Mouse (Mus musculus) embryo, embryonic 11.5 days (tissue): ENCODE measurements at regions not wholly inside any gene's neighbourhood (a gene's known extent, or its start where the extent isn't known, plus 50 kb on each side); places are given as distances from the start of the nearest gene placed in this dataset.
A peak's percentile ranks its signal among the peaks of the same experiment; 100 is the strongest.

ENCODE experiments used
- DNase-seq: peaks from one replicate; pipeline ENCODE4 v3.0.0-alpha.2; 2012; ENCODE audit warnings: low read depth, low spot score

DNA sequence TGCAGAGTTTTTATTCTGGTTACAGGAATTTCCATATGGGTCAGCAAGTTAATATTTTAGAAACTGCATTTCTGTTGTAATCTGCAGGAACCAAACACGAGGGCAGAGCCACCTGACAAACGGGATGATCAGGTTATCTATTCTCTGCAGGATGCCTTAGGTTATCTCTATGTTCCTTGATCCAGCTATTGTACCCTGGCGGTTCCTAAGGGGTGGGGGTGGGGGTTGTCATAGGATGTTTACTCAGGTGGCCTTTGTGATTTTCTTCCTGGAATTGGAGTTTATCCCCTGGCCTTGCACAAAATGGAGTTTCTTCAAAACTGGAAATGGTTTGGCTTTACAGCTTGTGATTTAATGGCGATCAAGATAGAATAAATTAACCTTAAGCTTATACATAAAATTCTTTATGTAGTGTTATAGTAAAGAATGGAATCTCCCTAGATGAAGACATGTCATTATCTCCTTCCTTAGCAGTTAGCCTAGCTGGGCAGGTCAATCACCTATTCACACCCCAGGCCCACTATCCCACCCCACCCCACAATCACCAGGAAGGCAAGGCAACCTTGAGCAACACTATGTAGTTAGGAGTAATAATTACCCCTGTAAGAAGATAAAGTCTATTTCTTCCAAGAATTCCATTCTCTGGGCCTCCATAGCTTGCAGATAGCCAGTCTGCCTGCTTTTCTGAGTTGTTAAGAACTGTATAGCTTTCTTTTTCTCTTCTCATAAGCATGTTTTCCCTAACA, 192.3 kb upstream of the B430218F22Rik start:
- DNase-seq, result no peak

DNA sequence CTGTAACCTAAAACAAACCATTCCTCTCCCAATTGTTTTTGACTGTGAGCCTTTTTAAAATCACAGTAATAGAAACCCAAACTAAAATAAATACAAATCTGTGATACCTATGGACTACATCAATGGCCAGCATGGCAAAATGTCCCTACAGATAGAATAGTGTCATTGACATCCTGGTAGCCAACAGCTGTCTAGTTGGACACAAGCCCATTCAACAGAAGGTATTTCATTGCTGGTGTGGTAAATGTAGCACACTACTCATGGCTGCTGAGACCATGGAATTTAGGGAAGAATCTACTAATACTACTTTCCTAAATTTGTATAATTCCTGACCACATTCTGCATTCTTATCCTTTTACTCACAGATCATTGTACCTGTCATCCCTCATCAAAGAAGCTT, 178.3 kb upstream of the B430218F22Rik start:
- no peak for DNase-seq

DNA sequence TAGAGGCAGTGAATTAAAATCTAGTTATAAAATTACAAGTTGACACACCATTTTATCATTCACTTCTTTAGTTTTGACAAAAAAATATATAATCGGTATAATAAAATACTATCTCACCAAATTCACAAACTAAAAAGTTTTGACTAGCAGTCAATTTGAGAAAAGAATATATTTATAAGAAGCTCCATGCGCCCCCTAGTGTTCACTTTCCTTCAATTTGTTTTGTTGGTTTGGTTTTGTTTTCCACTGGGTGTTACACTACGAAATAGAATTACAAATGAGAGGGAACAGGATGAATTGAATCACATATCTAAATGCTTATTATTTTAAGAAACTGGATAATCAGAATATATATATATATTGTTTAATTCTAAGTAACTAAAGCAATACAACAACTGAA, 159.1 kb upstream of the B430218F22Rik start:
- peak; percentile 13 for DNase-seq

DNA sequence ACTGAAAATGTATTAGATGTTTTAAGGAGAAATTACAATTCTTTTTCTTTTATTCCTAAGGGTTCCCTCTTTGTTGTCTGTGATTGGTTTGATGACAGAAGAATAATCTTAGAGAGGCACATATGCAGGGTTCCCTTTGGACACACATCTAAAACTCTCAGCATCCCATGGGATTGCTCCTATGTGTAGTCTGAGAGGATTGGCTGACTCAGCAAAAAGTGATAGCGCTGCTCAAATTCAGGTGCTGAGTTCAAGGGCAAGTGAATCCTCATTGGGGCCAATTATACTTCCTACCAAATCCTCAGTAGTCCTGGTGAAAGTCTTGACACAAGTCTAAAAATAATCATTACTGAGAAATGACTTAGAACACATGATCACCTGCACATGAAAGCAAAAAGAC, 148.5 kb upstream of the B430218F22Rik start:
- no peak for DNase-seq

DNA sequence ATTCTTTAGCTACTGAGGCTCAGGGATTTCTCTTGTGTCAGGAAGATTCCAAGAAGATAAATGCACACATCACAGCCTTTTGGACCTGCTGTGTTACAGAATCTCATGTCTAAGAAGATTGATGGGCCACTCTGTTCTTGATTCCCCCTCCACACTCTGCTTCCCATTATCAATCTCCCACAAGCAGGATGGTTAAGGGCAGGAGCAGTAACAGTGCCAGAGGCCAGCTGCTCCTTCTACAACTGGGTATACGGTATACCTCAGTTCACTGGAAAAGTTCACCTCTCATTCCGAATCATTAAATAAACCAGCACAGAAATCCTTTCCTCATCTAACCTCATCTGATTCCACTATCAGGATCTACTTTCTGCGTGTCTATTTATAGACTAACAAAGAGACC, 141.8 kb upstream of the B430218F22Rik start:
- DNase-seq, result no peak

DNA sequence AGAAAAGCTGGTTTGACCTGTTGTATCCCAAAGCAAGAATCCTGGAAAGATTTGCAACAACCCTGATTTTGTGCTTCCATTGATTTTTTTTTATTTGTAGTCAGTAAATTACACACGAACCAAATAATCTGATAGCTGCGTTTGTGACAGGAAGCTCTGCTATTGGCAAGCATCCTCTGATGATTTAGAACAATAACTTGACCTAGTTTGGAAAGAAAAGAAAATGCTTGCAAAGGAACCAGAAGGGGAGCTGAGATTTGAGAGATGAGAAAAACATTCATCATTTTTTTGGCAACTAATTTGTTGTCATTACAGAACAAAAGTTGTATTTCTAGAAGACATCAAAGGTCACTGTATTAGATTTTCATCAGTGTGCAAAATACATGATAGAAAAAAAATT, 140.9 kb upstream of the B430218F22Rik start:
- DNase-seq, result no peak

DNA sequence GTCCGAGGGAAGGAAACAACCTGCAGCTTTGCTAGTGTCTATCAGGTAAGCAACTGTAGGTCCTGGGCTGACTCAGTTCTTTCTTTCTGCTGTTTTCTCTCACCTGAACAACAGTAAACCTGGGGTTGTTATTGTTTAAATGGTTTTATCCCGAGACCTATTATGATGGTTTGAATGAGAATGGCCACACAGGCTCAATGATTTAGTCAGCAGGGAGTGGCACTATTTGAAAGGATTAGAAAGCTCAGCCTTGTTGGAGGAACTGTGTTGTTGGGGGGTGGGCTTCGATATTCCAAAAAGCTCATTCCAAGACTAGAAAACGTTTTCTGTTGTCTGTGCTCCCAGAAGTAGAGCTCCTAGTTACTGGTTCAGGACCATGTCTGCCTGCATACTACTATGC, 126.8 kb upstream of the B430218F22Rik start:
- no peak for DNase-seq

DNA sequence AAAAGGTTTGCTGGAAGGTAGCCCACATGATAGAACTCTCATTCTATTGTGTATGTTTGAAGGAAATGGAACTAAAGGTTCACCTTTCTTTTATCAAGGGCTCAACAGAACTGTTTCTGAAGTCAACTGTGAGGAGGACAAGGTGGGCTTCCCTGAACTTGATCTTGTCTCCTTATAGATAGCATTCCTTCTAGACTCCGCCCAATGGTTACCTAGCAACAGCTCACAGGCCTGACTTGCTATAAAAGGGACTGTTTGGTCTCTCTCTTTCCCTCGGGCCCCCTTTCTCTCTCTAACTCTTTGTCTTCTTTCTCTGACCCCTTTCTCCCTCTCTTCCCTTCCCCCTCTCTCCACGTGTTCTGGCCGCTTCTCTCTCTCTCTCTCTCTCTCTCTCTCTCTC, 123.5 kb upstream of the B430218F22Rik start:
- no peak for DNase-seq

DNA sequence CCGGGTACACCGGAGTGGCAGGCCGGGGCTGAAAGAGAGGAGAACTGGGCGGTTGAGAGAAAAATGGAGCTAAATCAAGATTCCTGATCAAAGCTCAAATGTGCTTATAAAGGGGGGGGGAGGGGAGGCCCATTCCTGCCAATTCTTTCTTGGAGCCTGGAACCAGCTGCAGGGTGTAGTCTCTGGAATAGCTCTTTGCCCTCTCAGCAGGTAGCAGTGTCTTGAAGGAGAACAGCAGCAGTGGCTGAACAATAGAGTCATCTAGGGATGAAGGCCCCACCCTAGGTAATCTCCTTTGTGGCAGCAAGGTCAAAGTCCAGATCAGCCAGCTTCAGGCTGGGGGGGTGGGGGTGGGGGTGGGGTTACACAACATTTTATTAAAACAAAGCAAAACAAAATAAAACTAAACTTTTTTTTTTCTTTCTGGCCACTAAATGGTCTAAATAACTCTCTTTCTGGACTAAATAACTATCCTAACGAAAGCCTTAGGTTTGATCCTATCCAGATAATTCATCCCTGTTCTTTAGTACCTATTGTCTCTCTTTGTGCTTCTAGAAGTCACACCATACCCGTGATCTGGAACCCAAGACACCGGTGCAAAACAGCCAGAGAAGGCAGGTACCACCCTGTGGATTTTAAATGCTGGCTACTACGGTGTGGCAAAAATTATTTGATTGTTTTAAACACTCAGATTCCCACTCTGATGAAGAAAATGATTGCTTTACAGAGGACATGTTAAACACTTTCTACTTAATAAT, 120.5 kb upstream of the B430218F22Rik start:
- no peak for DNase-seq

DNA sequence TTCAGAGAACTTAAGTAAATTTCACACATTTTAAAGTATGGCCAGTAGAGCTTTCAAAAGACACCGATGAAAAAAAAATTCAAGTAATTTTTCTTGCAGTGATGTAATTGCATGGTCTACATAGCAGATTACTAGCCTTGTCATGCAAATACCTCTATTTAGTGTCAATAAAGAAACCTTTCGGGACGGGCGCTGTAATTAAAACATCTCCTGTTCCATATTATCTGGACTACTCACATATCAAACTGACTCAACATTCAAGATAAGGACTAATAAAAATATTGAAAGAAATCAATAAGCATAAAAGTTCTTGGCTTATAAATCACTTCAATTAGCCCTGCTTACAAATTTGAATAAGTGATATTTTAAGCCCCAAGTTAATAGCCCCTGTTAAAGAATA, 113.5 kb upstream of the B430218F22Rik start:
- DNase-seq, result no peak

DNA sequence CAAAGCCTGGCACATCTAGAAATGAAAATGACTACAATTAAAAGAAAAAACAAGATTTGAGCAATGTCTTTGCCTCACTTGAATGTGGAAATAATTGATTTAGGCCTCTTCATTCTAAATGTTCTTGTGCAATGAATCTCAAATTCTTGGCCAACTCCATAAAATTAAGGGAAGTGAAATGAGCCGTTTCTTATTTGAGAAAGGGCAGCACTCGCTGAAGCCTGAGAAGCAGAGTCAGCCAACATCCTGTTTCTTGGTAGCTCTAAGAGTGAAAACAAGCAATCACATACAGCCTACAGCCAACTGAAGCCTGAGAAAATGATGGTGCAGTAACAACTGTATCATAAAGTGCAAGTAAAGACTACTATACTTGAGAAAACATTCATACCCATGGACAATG, 105.5 kb upstream of the B430218F22Rik start:
- no peak for DNase-seq

DNA sequence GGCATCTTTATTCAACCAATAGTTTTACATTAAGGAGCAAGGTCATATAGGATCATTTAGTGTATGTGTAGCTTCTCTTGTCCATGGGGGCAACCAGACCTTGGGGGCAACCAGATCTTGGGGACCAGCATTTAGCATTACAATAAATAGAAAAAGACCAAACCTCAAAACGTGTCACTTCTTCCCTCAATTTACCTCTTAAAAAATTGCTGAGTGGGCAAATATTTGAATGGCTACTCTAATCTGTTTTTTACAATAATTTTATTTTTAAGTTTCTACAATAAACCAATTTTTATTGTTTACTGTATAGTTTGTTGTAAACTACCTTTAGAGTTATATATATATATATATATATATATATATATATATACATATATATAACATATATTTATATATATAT, 92.7 kb upstream of the B430218F22Rik start:
- DNase-seq, result no peak

DNA sequence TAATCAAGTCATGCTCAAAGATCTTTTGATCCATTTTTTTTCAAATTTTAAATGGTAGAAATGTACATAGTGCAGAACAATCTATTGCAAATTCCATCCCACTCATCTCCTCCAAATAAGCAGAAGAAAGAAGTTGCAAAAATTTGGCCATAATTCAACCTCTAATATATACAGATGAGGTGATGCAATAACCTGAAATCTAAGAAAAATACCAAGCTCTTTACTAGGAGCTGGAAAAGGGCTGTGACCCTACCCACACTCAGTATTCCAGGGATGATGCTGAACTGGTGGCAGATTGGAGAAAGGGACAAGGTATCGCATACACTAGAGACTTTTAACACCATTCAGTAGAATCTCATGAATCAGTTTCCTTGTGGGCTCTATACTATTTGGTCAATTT, 76.3 kb upstream of the B430218F22Rik start:
- DNase-seq, result no peak

DNA sequence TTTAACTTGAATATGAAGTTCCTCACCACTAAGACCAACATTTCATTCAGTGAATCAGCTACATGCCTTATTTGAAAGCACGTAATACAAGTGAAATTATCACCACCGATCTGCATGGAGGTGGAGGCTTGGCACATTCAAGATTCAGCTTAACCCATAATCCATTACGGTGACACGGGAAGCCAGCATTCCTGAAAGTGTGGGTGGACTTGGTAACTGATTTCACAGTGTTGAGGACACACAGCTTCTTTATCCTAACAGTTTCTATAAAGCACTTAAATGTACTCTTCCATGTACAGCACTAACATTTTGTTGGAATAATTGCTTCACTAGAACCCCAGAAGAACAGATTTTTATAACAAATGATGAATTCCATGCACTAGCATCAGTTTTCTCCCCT, 72.8 kb upstream of the B430218F22Rik start:
- no peak for DNase-seq
